Mouse (Mus musculus): Measurements from ENCODE around the gene Fem1b. TPM values are rescaled to one million over a fixed set of nuclear protein-coding genes. Genes with fewer than 3 reads are reported as not detected.

The Fem1b gene
- polyA plus RNA-seq, 1 experiment from 2014 or later = 17.7 TPM

- Histone ChIP-seq H3K4me1 (0 out of 2 replicates have a peak, but pooled peaks cover 3% of the 10 kb centered on the region), H3K36me3 (no peaks in the 10 kb centered on the region), H3K27ac (replicated peaks) (no peak overlapping the region), H3K27me3 (peaks cover 3% of the 10 kb centered on the region; the same call in 1 of the 2 replicates), H3K9me3 (replicated peaks) (no peaks in the 10 kb centered on the region), H3K4me3 (replicated peaks) (no peak overlapping the region), H3K9ac (no peak overlapping the region), H3K4me2 (replicated peaks) (no peak overlapping the region)
- 58% methylated on average over 7 of the region's 7 CpGs for WGBS
- no peak for ATAC-seq (ENCODE audit: insufficient number of reproducible peaks, low FRiP score, low TSS enrichment, low read depth)
Measured at GRCm38 (mm10) chr9:62744558-62745275, 67.0 kb downstream of the Fem1b start.

Other genes starting within 250 kb of the Fem1b start
- gene Itga11, start 134.1 kb downstream of the Fem1b start, polyA plus RNA-seq (2015; fragmentation: Nextera tagmentation; extraction: Ambion mirVana) = 6.1 and 7.9 TPM in 2 replicates
- gene Cln6, start 26.9 kb upstream of the Fem1b start, polyA plus RNA-seq (2015; fragmentation: Nextera tagmentation; extraction: Ambion mirVana) = 25.1 and 27.1 TPM in 2 replicates
- 13.3 and 16.6 TPM in 2 replicates for gene Calml4, start 46.1 kb upstream of the Fem1b start, polyA plus RNA-seq (2015; fragmentation: Nextera tagmentation; extraction: Ambion mirVana)
- gene Pias1, start 176.0 kb upstream of the Fem1b start, polyA plus RNA-seq (2015; fragmentation: Nextera tagmentation; extraction: Ambion mirVana) = 54.4 and 61.9 TPM in 2 replicates

Measured in embryonic facial prominence, embryonic 15.5 days (tissue).